Mouse (Mus musculus) CH12.LX (cell line): ENCODE measurements at regions not wholly inside any gene's neighbourhood (a gene's known extent, or its start where the extent isn't known, plus 50 kb on each side); places are given as distances from the start of the nearest gene placed in this dataset.

Experiments
- DNase-seq: peaks from one replicate; pipeline ENCODE4 v3.0.0-alpha.2; 2013; ENCODE audit errors: extremely low read depth
- H3K27ac ChIP-seq: 2 replicates; pipeline ENCODE4 v1.5.1; 2012; ENCODE audit warnings: low read depth, mild to moderate bottlenecking, control low read depth, moderate library complexity; ENCODE audit not compliant: insufficient read depth
- H3K27me3 ChIP-seq: replicated peaks from 2 replicates; pipeline ENCODE3; 2012; ENCODE audit warnings: inconsistent platforms
- H3K36me3 ChIP-seq, 2 experiments: replicated peaks in 1 of 2; 2 replicates each; pipeline versions ENCODE3 to v1.6.1; 2012; ENCODE audit warnings: inconsistent platforms in 1 of 2, low read length in 1 of 2, mild to moderate bottlenecking in 1 of 2, mixed read lengths in 1 of 2, moderate library complexity in 1 of 2; ENCODE audit not compliant: control insufficient read depth in 1 of 2, insufficient read depth in 1 of 2
- H3K4me1 ChIP-seq, 2 experiments: 2 replicates each; pipeline ENCODE4 v1.6.1; 2012; ENCODE audit warnings: inconsistent platforms in 1 of 2, moderate library complexity in 1 of 2; ENCODE audit not compliant: insufficient read depth in 2 of 2, control insufficient read depth in 1 of 2
- H3K4me2 ChIP-seq: 2 replicates; pipeline ENCODE4 v1.6.1; 2012; ENCODE audit warnings: low read depth, mild to moderate bottlenecking, control low read depth; ENCODE audit not compliant: poor library complexity, insufficient read depth, severe bottlenecking
- H3K4me3 ChIP-seq, 3 experiments: fragments of 150-350 bp in 1 of 3; sonication (generic) in 1 of 3; replicated peaks in 1 of 3; 2 replicates each; pipeline versions ENCODE3 to v1.5.1; 2011 to 2012; ENCODE audit warnings: low read depth in 2 of 3, low read length in 2 of 3, mild to moderate bottlenecking in 2 of 3, moderate library complexity in 2 of 3, control low read depth in 1 of 3, improper control_type of control experiment in 1 of 3, inconsistent platforms in 1 of 3, mixed read lengths in 1 of 3; ENCODE audit not compliant: poor library complexity in 1 of 3
- H3K79me2 ChIP-seq: replicated peaks from 2 replicates; pipeline ENCODE4 v1.6.1; 2012; ENCODE audit warnings: mild to moderate bottlenecking, moderate library complexity; ENCODE audit not compliant: control insufficient read depth, poor library complexity, insufficient read depth, severe bottlenecking; ENCODE audit errors: extremely low read depth
- H3K9ac ChIP-seq: 2 replicates; pipeline ENCODE4 v1.6.1; 2012; ENCODE audit warnings: low read depth, mild to moderate bottlenecking, control low read depth, moderate library complexity; ENCODE audit not compliant: insufficient read depth
- H3K9me3 ChIP-seq: replicated peaks from 2 replicates; pipeline ENCODE3; 2012; ENCODE audit warnings: low read length, inconsistent platforms, mixed read lengths
- BHLHE40 ChIP-seq: IDR thresholded peaks from 2 replicates; pipeline ENCODE4 v1.6.1; 2011; ENCODE audit warnings: mild to moderate bottlenecking, low read depth, low read length, improper control_type of control experiment
- CTCF ChIP-seq, 2 experiments: IDR thresholded peaks in 1 of 2; conservative IDR thresholded peaks in 1 of 2; 2 replicates each; pipeline ENCODE4 v1.5.1; 2011 to 2012; ENCODE audit warnings: low read depth in 2 of 2, low read length in 2 of 2, improper control_type of control experiment in 1 of 2, inconsistent platforms in 1 of 2, mild to moderate bottlenecking in 1 of 2, moderate library complexity in 1 of 2
- E2F4 ChIP-seq: IDR thresholded peaks from 2 replicates; pipeline ENCODE4 v1.6.1; 2011; ENCODE audit warnings: low read depth, low read length, improper control_type of control experiment; ENCODE audit not compliant: insufficient replicate concordance
- ETS1 ChIP-seq: conservative IDR thresholded peaks from 2 replicates; pipeline ENCODE4 v1.6.1; 2012; ENCODE audit warnings: low read depth, mild to moderate bottlenecking, inconsistent platforms, low read length, improper control_type of control experiment, moderate library complexity
- GABPA ChIP-seq: IDR thresholded peaks from 2 replicates; pipeline ENCODE4 v1.6.1; 2012; ENCODE audit warnings: low read depth, low read length, improper control_type of control experiment, inconsistent platforms; ENCODE audit not compliant: insufficient replicate concordance
- HCFC1 ChIP-seq: IDR thresholded peaks from 2 replicates; pipeline ENCODE4 v1.6.1; 2012; ENCODE audit warnings: low read depth, mild to moderate bottlenecking, inconsistent platforms, low read length, improper control_type of control experiment
- IRF4 ChIP-seq: IDR thresholded peaks from 2 replicates; pipeline ENCODE4 v1.6.1; 2014; ENCODE audit warnings: low read depth, mild to moderate bottlenecking, inconsistent platforms, low read length, improper control_type of control experiment
- JUN ChIP-seq: IDR thresholded peaks from 2 replicates; pipeline ENCODE4 v1.6.1; 2011; ENCODE audit warnings: low read depth, mild to moderate bottlenecking, low read length, improper control_type of control experiment, moderate library complexity; ENCODE audit not compliant: insufficient read depth
- KAT2A ChIP-seq: IDR thresholded peaks from 2 replicates; pipeline ENCODE4 v1.6.1; 2012; ENCODE audit warnings: low read length, improper control_type of control experiment, inconsistent platforms; ENCODE audit not compliant: insufficient replicate concordance
- MAFK ChIP-seq: IDR thresholded peaks from 2 replicates; pipeline ENCODE4 v1.6.1; 2011; ENCODE audit warnings: low read length, improper control_type of control experiment; ENCODE audit not compliant: insufficient replicate concordance
- MAX ChIP-seq: IDR thresholded peaks from 2 replicates; pipeline ENCODE4 v1.6.1; 2011; ENCODE audit warnings: low read length, improper control_type of control experiment
- MEF2A ChIP-seq: IDR thresholded peaks from 2 replicates; pipeline ENCODE4 v1.6.1; 2014; ENCODE audit warnings: low read depth, mild to moderate bottlenecking, inconsistent platforms, low read length, improper control_type of control experiment, borderline replicate concordance
- MXI1 ChIP-seq: IDR thresholded peaks from 2 replicates; pipeline ENCODE4 v1.6.1; 2011; ENCODE audit warnings: mild to moderate bottlenecking, low read depth, low read length, improper control_type of control experiment
- PAX5 ChIP-seq: IDR thresholded peaks from 2 replicates; pipeline ENCODE4 v1.6.1; 2012; ENCODE audit warnings: low read length, inconsistent platforms, mixed read lengths
- POLR2A ChIP-seq: IDR thresholded peaks from 2 replicates; pipeline ENCODE4 v1.6.1; 2011; ENCODE audit warnings: low read depth, mild to moderate bottlenecking, improper control_type of control experiment, low read length
- POLR2AphosphoS2 ChIP-seq: IDR thresholded peaks from 2 replicates; pipeline ENCODE4 v1.6.1; 2011; ENCODE audit warnings: low read depth, low read length, improper control_type of control experiment
- SIN3A ChIP-seq: IDR thresholded peaks from 2 replicates; pipeline ENCODE4 v1.6.1; 2012; ENCODE audit warnings: low read length, improper control_type of control experiment, inconsistent platforms
- SMC3 ChIP-seq: IDR thresholded peaks from 2 replicates; pipeline ENCODE4 v1.6.1; 2011; ENCODE audit warnings: low read depth, low read length, improper control_type of control experiment
- TCF12 ChIP-seq: IDR thresholded peaks from 2 replicates; pipeline ENCODE4 v1.6.1; 2014; ENCODE audit warnings: low read depth, mild to moderate bottlenecking, inconsistent platforms, low read length, improper control_type of control experiment
- UBTF ChIP-seq: IDR thresholded peaks from 2 replicates; pipeline ENCODE4 v1.6.1; 2012; ENCODE audit warnings: low read depth, mild to moderate bottlenecking, inconsistent platforms, low read length, improper control_type of control experiment, moderate library complexity
- ZC3H11A ChIP-seq: IDR thresholded peaks from 2 replicates; pipeline ENCODE4 v1.6.1; 2012; ENCODE audit warnings: low read depth, mild to moderate bottlenecking, inconsistent platforms, low read length, improper control_type of control experiment
- ZKSCAN1 ChIP-seq: IDR thresholded peaks from 2 replicates; pipeline ENCODE4 v1.6.1; 2012; ENCODE audit warnings: low read depth, inconsistent platforms, low read length, improper control_type of control experiment, borderline replicate concordance
- ZMIZ1 ChIP-seq: IDR thresholded peaks from 2 replicates; pipeline ENCODE4 v1.6.1; 2012; ENCODE audit warnings: low read depth, mild to moderate bottlenecking, inconsistent platforms, low read length, improper control_type of control experiment
- dilution Hi-C: fragments of 300-500 bp; cut with MboI; formaldehyde crosslinking; loops from 2 replicates; pipeline ENCODE4 v1.14.3; 2020; ENCODE audit warnings: low sequenced_read_pairs; ENCODE audit not compliant: extremely low pct_unique_long_range_greater_than_20kb, extremely low pct_ligation_motif_present
- in situ Hi-C: fragments of 300-500 bp; cut with MboI; formaldehyde crosslinking; loops from 3 replicates; pipeline ENCODE4 v1.14.3; 2019; ENCODE audit warnings: low sequenced_read_pairs, low pct_ligation_motif_present, low pct_unique_long_range_greater_than_20kb, mixed read lengths

GRCm38 (mm10) chr11:38193719-38194118 lies 958.0 kb upstream of the Tenm2 start:
- no peaks in the 10 kb centered on the region for H3K27me3 ChIP-seq
- peaks cover 20% of the 10 kb centered on the region for H3K9me3 ChIP-seq
- DNase-seq = no peak
- H3K79me2 ChIP-seq = no peaks in the 10 kb centered on the region
- in situ Hi-C loops (no loop called here), dilution Hi-C loops (no loop called here)
- H3K36me3 ChIP-seq = no peaks in the 10 kb centered on the region
- no peaks in the 10 kb centered on the region for H3K4me1 ChIP-seq
- H3K9ac ChIP-seq = no peak overlapping the region
- no peak overlapping the region for H3K27ac ChIP-seq
- no peak for TF ChIP-seq ZC3H11A
- no peak for TF ChIP-seq JUN
- TF ChIP-seq KAT2A = no peak
- TF ChIP-seq ETS1 = no peak
- TF ChIP-seq TCF12 = no peak
- TF ChIP-seq PAX5 = no peak
- no peak for TF ChIP-seq CTCF (conservative IDR thresholded peaks at IDR 0.05 in 1 of 2, IDR thresholded peaks at IDR 0.05 in 1 of 2; ENCODE audit: low read depth in 2 of 2, low read length in 2 of 2)
- no peak for TF ChIP-seq MEF2A
- no peak for TF ChIP-seq IRF4
- TF ChIP-seq POLR2AphosphoS2 = no peak
- no peak for TF ChIP-seq ZMIZ1
- no peak for TF ChIP-seq MAFK
- H3K4me3 ChIP-seq = no peak overlapping the region
- no peak overlapping the region for H3K4me2 ChIP-seq

GRCm38 (mm10) chr11:38191895-38192547 lies 956.3 kb upstream of the Tenm2 start:
- dilution Hi-C loops (no loop called here), in situ Hi-C loops (no loop called here)
- Histone ChIP-seq H3K4me2 (no peak overlapping the region), H3K36me3 (no peaks in the 10 kb centered on the region)
- TF ChIP-seq POLR2A (no peak), MXI1 (no peak), MAX (no peak), SMC3 (no peak), SIN3A (no peak), HCFC1 (no peak), MAFK (no peak), BHLHE40 (no peak), UBTF (no peak), GABPA (no peak), TCF12 (no peak), KAT2A (no peak), PAX5 (no peak), E2F4 (no peak), ZKSCAN1 (no peak), POLR2AphosphoS2 (no peak), ZMIZ1 (no peak)
- TF ChIP-seq, all 38 proteins: peak for 0
- Histone ChIP-seq H3K27ac (no peak overlapping the region), H3K4me1 (no peaks in the 10 kb centered on the region), H3K9ac (no peak overlapping the region), H3K4me3 (no peak overlapping the region), H3K79me2 (no peaks in the 10 kb centered on the region), H3K9me3 (peaks cover 29% of the 10 kb centered on the region), H3K27me3 (no peaks in the 10 kb centered on the region)
- DNase-seq = no peak
